Mouse (Mus musculus): ENCODE results near the gene Gm10147. TPM values are rescaled to one million over a fixed set of nuclear protein-coding genes. Genes with fewer than 3 reads are reported as not detected.
"Not testable (repeated sequence)": the region's sequence is repeated elsewhere in the genome, so short reads cannot be mapped to it uniquely, and the experiment has no call there.

Gene Gm10147
- not detected in 2 replicates for polyA plus RNA-seq (2016; fragmentation: Nextera tagmentation; extraction: Ambion mirVana)

GRCm38 (mm10) chrX:28607742-28608141 lies at the start of gene Gm10147:
TSS of gene Gm10147 (minus strand) at chrX:28607842.
- no CpG with 5 or more reads among the region's 7 CpGs for WGBS
- not testable (repeated sequence) for ATAC-seq (ENCODE audit: low FRiP score); H3K36me3 ChIP-seq (replicated peaks); H3K9me3 ChIP-seq; H3K27me3 ChIP-seq; H3K27ac ChIP-seq; H3K4me1 ChIP-seq; H3K4me2 ChIP-seq; H3K4me3 ChIP-seq (replicated peaks); H3K9ac ChIP-seq

Small RNAs within 50 kb of the gene (microRNA-seq; reads per million reads assigned to microRNA genes)
- gene Gm44499: not detected

Data from forebrain, embryonic 12.5 days (tissue).